Mouse (Mus musculus) intestine, embryonic 14.5 days (tissue): ENCODE measurements at regions not wholly inside any gene's neighbourhood (a gene's known extent, or its start where the extent isn't known, plus 50 kb on each side); places are given as distances from the start of the nearest gene placed in this dataset.

Experiments used
- ATAC-seq: fragments of 200-750 bp; cut with Nextera tagmentation; replicated peaks from 2 replicates; pipeline ENCODE4 v1.8.0; 2017; ENCODE audit warnings: low read depth, moderate number of reproducible peaks, moderate TSS enrichment, moderate library complexity; ENCODE audit not compliant: low FRiP score, low TSS enrichment
- DNase-seq: peaks from one replicate; pipeline ENCODE4 v3.0.0-alpha.2; 2018; ENCODE audit warnings: low spot score
- H3K27ac ChIP-seq: fragments of 300-500 bp; sonication (generic); 2 replicates; pipeline ENCODE4 v1.5.1; 2014; ENCODE audit warnings: low read depth, mild to moderate bottlenecking, control low read depth
- H3K27me3 ChIP-seq: fragments of 300-500 bp; sonication (generic); replicated peaks from 2 replicates; pipeline ENCODE4 v1.6.1; 2014; ENCODE audit warnings: low read length, control low read depth; ENCODE audit not compliant: control insufficient read depth, insufficient read depth
- H3K36me3 ChIP-seq: fragments of 300-500 bp; sonication (generic); 2 replicates; pipeline ENCODE4 v1.6.1; 2014; ENCODE audit warnings: low read length, control low read depth; ENCODE audit not compliant: control insufficient read depth, insufficient read depth
- H3K4me1 ChIP-seq: fragments of 300-500 bp; sonication (generic); replicated peaks from 2 replicates; pipeline ENCODE4 v1.6.1; 2014; ENCODE audit warnings: low read length, control low read depth, mixed read lengths; ENCODE audit not compliant: control insufficient read depth, insufficient read depth
- H3K4me2 ChIP-seq: fragments of 300-500 bp; sonication (generic); 2 replicates; pipeline ENCODE4 v1.6.1; 2014; ENCODE audit warnings: low read length
- H3K4me3 ChIP-seq: fragments of 300-500 bp; sonication (generic); 2 replicates; pipeline ENCODE4 v1.5.1; 2014; ENCODE audit warnings: low read depth, low read length, control low read depth, mixed read lengths
- H3K9ac ChIP-seq: fragments of 300-500 bp; sonication (generic); 2 replicates; pipeline ENCODE4 v1.6.1; 2014; ENCODE audit warnings: mild to moderate bottlenecking, low read length
- H3K9me3 ChIP-seq: fragments of 300-500 bp; sonication (generic); 2 replicates; pipeline ENCODE4 v1.6.1; 2016; ENCODE audit warnings: low read length, control low read depth; ENCODE audit not compliant: control insufficient read depth
- WGBS: fragments of 180-500 bp; shearing (Covaris S2); extraction: QIAGEN DNeasy Blood & Tissue Kit; methylation state at CpG from one replicate; pipeline ENCODE4 v1.1.7; 2014; 5-methylcytosine and 5-hydroxymethylcytosine counted together

- WGBS: 56% methylated on average over 5 of the region's 5 CpGs
- ATAC-seq: no peak
- no peak for DNase-seq
These were observed 51.1 kb upstream of the Sulf2 start for GRCm38 (mm10) chr2:166206396-166207144.

More at GRCm38 (mm10) chr2:166206396-166207144, 51.1 kb upstream of the Sulf2 start:
- no peak overlapping the region for H3K4me3 ChIP-seq
- H3K4me2 ChIP-seq: no peak overlapping the region
- no peaks in the 10 kb centered on the region for H3K9me3 ChIP-seq
- no peaks in the 10 kb centered on the region; the same call in 1 of the 2 replicates for H3K4me1 ChIP-seq
- no peaks in the 10 kb centered on the region for H3K27me3 ChIP-seq
- no peak overlapping the region for H3K27ac ChIP-seq
- no peak overlapping the region for H3K9ac ChIP-seq
- no peaks in the 10 kb centered on the region for H3K36me3 ChIP-seq
